Mouse (Mus musculus): ENCODE measurements at regions not wholly inside any gene's neighbourhood (a gene's known extent, or its start where the extent isn't known, plus 50 kb on each side); places are given as distances from the start of the nearest gene placed in this dataset.

- no peaks in the 10 kb centered on the region for H3K36me3 ChIP-seq
These were observed 319.3 kb upstream of the Intu start for GRCm38 (mm10) chr3:40211793-40212192.

GRCm38 (mm10) chr3:40226772-40227171 is 304.3 kb upstream of the Intu start:
- Histone ChIP-seq H3K27me3 (no peaks in the 10 kb centered on the region), H3K4me3 (no peak overlapping the region), H3K36me3 (no peaks in the 10 kb centered on the region), H3K4me2 (no peak overlapping the region), H3K9me3 (no peaks in the 10 kb centered on the region), H3K27ac (no peak overlapping the region), H3K4me1 (replicated peaks) (no peaks in the 10 kb centered on the region), H3K9ac (no peak overlapping the region)
- 80% methylated on average over 1 of the region's 1 CpGs for WGBS
- ATAC-seq (ENCODE audit: low FRiP score): no peak

More at GRCm38 (mm10) chr3:40211793-40212192, 319.3 kb upstream of the Intu start:
- Histone ChIP-seq H3K27ac (no peak overlapping the region), H3K9me3 (no peaks in the 10 kb centered on the region), H3K4me1 (replicated peaks) (no peaks in the 10 kb centered on the region), H3K4me3 (no peak overlapping the region), H3K4me2 (no peak overlapping the region), H3K27me3 (no peaks in the 10 kb centered on the region), H3K9ac (no peak overlapping the region)
- ATAC-seq (ENCODE audit: low FRiP score): no peak

GRCm38 (mm10) chr3:40243499-40244101 is 287.5 kb upstream of the Intu start:
- WGBS: 45% methylated on average over 4 of the region's 4 CpGs
- H3K4me2 ChIP-seq: no peak overlapping the region
- H3K36me3 ChIP-seq: no peaks in the 10 kb centered on the region
- no peak overlapping the region for H3K27ac ChIP-seq
- H3K9me3 ChIP-seq: no peaks in the 10 kb centered on the region
- no peak overlapping the region for H3K4me3 ChIP-seq
- no peak for ATAC-seq (ENCODE audit: low FRiP score)
- H3K9ac ChIP-seq: no peak overlapping the region
- H3K4me1 ChIP-seq (replicated peaks): no peaks in the 10 kb centered on the region
- H3K27me3 ChIP-seq: no peaks in the 10 kb centered on the region

GRCm38 (mm10) chr3:40254376-40254775 is 276.7 kb upstream of the Intu start:
- no peaks in the 10 kb centered on the region for H3K27me3 ChIP-seq
- no peak overlapping the region for H3K9ac ChIP-seq
- WGBS: 71% methylated on average over 5 of the region's 5 CpGs
- no peak overlapping the region for H3K27ac ChIP-seq
- no peaks in the 10 kb centered on the region for H3K36me3 ChIP-seq
- H3K4me3 ChIP-seq: no peak overlapping the region
- H3K4me2 ChIP-seq: no peak overlapping the region
- no peak for ATAC-seq (ENCODE audit: low FRiP score)
- H3K4me1 ChIP-seq (replicated peaks): no peaks in the 10 kb centered on the region
- H3K9me3 ChIP-seq: no peaks in the 10 kb centered on the region

- H3K4me1 ChIP-seq (replicated peaks): no peaks in the 10 kb centered on the region
- no peak overlapping the region for H3K4me2 ChIP-seq
- H3K9ac ChIP-seq: no peak overlapping the region
- no peak for ATAC-seq (ENCODE audit: low FRiP score)
- H3K4me3 ChIP-seq: no peak overlapping the region
- no peaks in the 10 kb centered on the region for H3K36me3 ChIP-seq
- no peaks in the 10 kb centered on the region for H3K27me3 ChIP-seq
- 84% methylated on average over 7 of the region's 7 CpGs for WGBS
- H3K9me3 ChIP-seq: no peaks in the 10 kb centered on the region
- no peak overlapping the region for H3K27ac ChIP-seq
These were observed 268.6 kb upstream of the Intu start for GRCm38 (mm10) chr3:40262536-40262935.

GRCm38 (mm10) chr3:40267514-40267913 is 263.6 kb upstream of the Intu start:
- Histone ChIP-seq H3K4me3 (no peak overlapping the region), H3K9me3 (no peaks in the 10 kb centered on the region), H3K4me2 (no peak overlapping the region), H3K27me3 (no peaks in the 10 kb centered on the region), H3K9ac (no peak overlapping the region), H3K27ac (no peak overlapping the region), H3K36me3 (no peaks in the 10 kb centered on the region), H3K4me1 (replicated peaks) (no peaks in the 10 kb centered on the region)
- 73% methylated on average over 1 of the region's 1 CpGs for WGBS
- ATAC-seq (ENCODE audit: low FRiP score): no peak

- Histone ChIP-seq H3K27ac (no peak overlapping the region), H3K4me3 (no peak overlapping the region), H3K4me2 (no peak overlapping the region), H3K9me3 (no peaks in the 10 kb centered on the region), H3K9ac (no peak overlapping the region), H3K36me3 (no peaks in the 10 kb centered on the region), H3K27me3 (no peaks in the 10 kb centered on the region), H3K4me1 (replicated peaks) (no peaks in the 10 kb centered on the region)
- no peak for ATAC-seq (ENCODE audit: low FRiP score)
- WGBS: 83% methylated on average over 1 of the region's 1 CpGs
These were observed 248.2 kb upstream of the Intu start for GRCm38 (mm10) chr3:40282926-40283325.

GRCm38 (mm10) chr3:40286959-40287710 is 244.0 kb upstream of the Intu start:
- Histone ChIP-seq H3K36me3 (no peaks in the 10 kb centered on the region), H3K4me3 (no peak overlapping the region), H3K4me1 (replicated peaks) (no peaks in the 10 kb centered on the region), H3K9ac (no peak overlapping the region), H3K27me3 (no peaks in the 10 kb centered on the region), H3K27ac (no peak overlapping the region), H3K9me3 (no peaks in the 10 kb centered on the region), H3K4me2 (no peak overlapping the region)
- 78% methylated on average over 7 of the region's 7 CpGs for WGBS
- ATAC-seq (ENCODE audit: low FRiP score): no peak

- no peaks in the 10 kb centered on the region for H3K9me3 ChIP-seq
- no peak for ATAC-seq (ENCODE audit: low FRiP score)
- no peaks in the 10 kb centered on the region for H3K27me3 ChIP-seq
These were observed 234.0 kb upstream of the Intu start for GRCm38 (mm10) chr3:40297120-40297519.

GRCm38 (mm10) chr3:40320319-40320718 is 210.8 kb upstream of the Intu start:
- Histone ChIP-seq H3K36me3 (no peaks in the 10 kb centered on the region), H3K9ac (no peak overlapping the region), H3K27ac (no peak overlapping the region), H3K4me1 (replicated peaks) (no peaks in the 10 kb centered on the region), H3K4me2 (no peak overlapping the region), H3K9me3 (no peaks in the 10 kb centered on the region), H3K27me3 (no peaks in the 10 kb centered on the region), H3K4me3 (no peak overlapping the region)
- 68% methylated on average over 5 of the region's 5 CpGs for WGBS
- ATAC-seq (ENCODE audit: low FRiP score): no peak

More at GRCm38 (mm10) chr3:40297120-40297519, 234.0 kb upstream of the Intu start:
- Histone ChIP-seq H3K9ac (no peak overlapping the region), H3K4me3 (no peak overlapping the region), H3K27ac (no peak overlapping the region), H3K4me1 (replicated peaks) (no peaks in the 10 kb centered on the region), H3K36me3 (no peaks in the 10 kb centered on the region), H3K4me2 (no peak overlapping the region)

- Histone ChIP-seq H3K9me3 (no peaks in the 10 kb centered on the region), H3K27me3 (no peaks in the 10 kb centered on the region), H3K4me3 (no peak overlapping the region), H3K4me2 (no peak overlapping the region), H3K36me3 (no peaks in the 10 kb centered on the region), H3K4me1 (replicated peaks) (no peaks in the 10 kb centered on the region), H3K27ac (no peak overlapping the region), H3K9ac (no peak overlapping the region)
- WGBS: 86% methylated on average over 22 of the region's 22 CpGs
- ATAC-seq (ENCODE audit: low FRiP score): no peak
These were observed 204.9 kb upstream of the Intu start for GRCm38 (mm10) chr3:40325872-40326803.

GRCm38 (mm10) chr3:40339492-40340030 is 191.5 kb upstream of the Intu start:
- Histone ChIP-seq H3K4me3 (no peak overlapping the region), H3K9me3 (no peaks in the 10 kb centered on the region), H3K9ac (no peak overlapping the region), H3K4me2 (no peak overlapping the region), H3K27ac (no peak overlapping the region), H3K27me3 (no peaks in the 10 kb centered on the region), H3K36me3 (no peaks in the 10 kb centered on the region), H3K4me1 (replicated peaks) (no peaks in the 10 kb centered on the region)
- WGBS: 93% methylated on average over 5 of the region's 5 CpGs
- ATAC-seq (ENCODE audit: low FRiP score): no peak
